Mouse (Mus musculus) kidney, adult 2 months (tissue): ENCODE measurements at regions not wholly inside any gene's neighbourhood (a gene's known extent, or its start where the extent isn't known, plus 50 kb on each side); places are given as distances from the start of the nearest gene placed in this dataset.

ENCODE experiments used
- DNase-seq: peaks from one replicate; pipeline ENCODE4 v3.0.0; 2021
- H3K27ac ChIP-seq: fragments of 200-500 bp; 2 replicates; pipeline ENCODE4 v1.5.1; 2012; ENCODE audit warnings: low read depth, low read length, control low read depth, inconsistent platforms; ENCODE audit not compliant: insufficient read depth
- H3K27me3 ChIP-seq: fragments of 200-500 bp; replicated peaks from 2 replicates; pipeline ENCODE4 v1.6.1; 2012; ENCODE audit warnings: mild to moderate bottlenecking, moderate library complexity, low read length, inconsistent platforms; ENCODE audit not compliant: control insufficient read depth, insufficient read depth
- H3K36me3 ChIP-seq: fragments of 200-500 bp; 2 replicates; pipeline ENCODE4 v1.6.1; 2012; ENCODE audit warnings: mild to moderate bottlenecking, moderate library complexity, low read length, inconsistent platforms; ENCODE audit not compliant: control insufficient read depth, insufficient read depth
- H3K4me1 ChIP-seq: fragments of 200-500 bp; 2 replicates; pipeline ENCODE4 v1.6.1; 2011; ENCODE audit warnings: low read length; ENCODE audit not compliant: control insufficient read depth, insufficient read depth
- H3K4me3 ChIP-seq: fragments of 200-500 bp; 2 replicates; pipeline ENCODE4 v1.5.1; 2011; ENCODE audit warnings: mild to moderate bottlenecking, low read depth, low read length, control low read depth; ENCODE audit not compliant: insufficient read depth
- CTCF ChIP-seq: fragments of 200-500 bp; conservative IDR thresholded peaks from 2 replicates; pipeline ENCODE4 v1.5.1; 2011; ENCODE audit warnings: low read depth, mild to moderate bottlenecking, control low read depth, low read length, moderate library complexity, mixed read lengths; ENCODE audit not compliant: insufficient read depth, insufficient read length
- POLR2A ChIP-seq: fragments of 200-500 bp; IDR thresholded peaks from one replicate; pipeline ENCODE4 v1.6.1; 2011; ENCODE audit warnings: low read depth, low read length, control low read depth
- WGBS: fragments of 180-500 bp; shearing (Covaris S2); methylation state at CpG from one replicate; pipeline ENCODE4 v1.1.7; 2018; 5-methylcytosine and 5-hydroxymethylcytosine counted together

GRCm38 (mm10) chr1:121243576-121243975 is 88.8 kb downstream of the Insig2 start:
- no peak for TF ChIP-seq POLR2A
- TF ChIP-seq CTCF: no peak
- no peaks in the 10 kb centered on the region for H3K27me3 ChIP-seq
- WGBS: 28% methylated on average over 6 of the region's 6 CpGs
- DNase-seq: no peak
- H3K27ac ChIP-seq: no peak overlapping the region
- no peaks in the 10 kb centered on the region for H3K36me3 ChIP-seq
- no peak overlapping the region for H3K4me3 ChIP-seq
- H3K4me1 ChIP-seq: no peaks in the 10 kb centered on the region

DNA sequence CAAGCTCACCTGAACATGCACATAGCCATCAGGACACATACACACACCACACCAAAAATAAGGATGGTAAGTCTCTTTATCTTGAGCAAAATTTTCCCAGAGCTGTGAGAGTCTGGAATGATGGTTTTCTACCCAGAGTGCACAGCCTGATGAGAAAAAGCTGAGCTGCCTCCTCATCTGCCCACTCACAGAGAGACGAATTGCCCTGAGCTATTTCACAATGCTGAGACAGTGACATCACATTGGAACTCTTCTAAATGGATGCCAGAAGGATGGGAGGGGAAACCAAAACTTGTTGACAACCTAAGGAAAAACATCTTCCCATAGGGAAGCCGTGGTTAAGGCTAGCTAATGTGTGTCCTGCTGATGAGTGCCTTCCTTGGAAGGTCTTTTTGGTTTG is 84.8 kb downstream of the Insig2 start:
- Histone ChIP-seq H3K36me3 (no peaks in the 10 kb centered on the region), H3K4me3 (no peak overlapping the region), H3K4me1 (no peaks in the 10 kb centered on the region), H3K27me3 (no peaks in the 10 kb centered on the region), H3K27ac (no peak overlapping the region)
- no peak for DNase-seq
- TF ChIP-seq CTCF (no peak), POLR2A (no peak)
- WGBS: 57% methylated on average over 2 of the region's 2 CpGs

- Histone ChIP-seq H3K27ac (no peak overlapping the region), H3K27me3 (no peaks in the 10 kb centered on the region), H3K36me3 (no peaks in the 10 kb centered on the region), H3K4me3 (no peak overlapping the region), H3K4me1 (no peaks in the 10 kb centered on the region)
- DNase-seq: peak; percentile 19
- 52% methylated on average over 1 of the region's 1 CpGs for WGBS
- TF ChIP-seq CTCF (no peak), POLR2A (no peak)
Observed at GRCm38 (mm10) chr1:121249081-121249480, 83.3 kb downstream of the Insig2 start.

DNA sequence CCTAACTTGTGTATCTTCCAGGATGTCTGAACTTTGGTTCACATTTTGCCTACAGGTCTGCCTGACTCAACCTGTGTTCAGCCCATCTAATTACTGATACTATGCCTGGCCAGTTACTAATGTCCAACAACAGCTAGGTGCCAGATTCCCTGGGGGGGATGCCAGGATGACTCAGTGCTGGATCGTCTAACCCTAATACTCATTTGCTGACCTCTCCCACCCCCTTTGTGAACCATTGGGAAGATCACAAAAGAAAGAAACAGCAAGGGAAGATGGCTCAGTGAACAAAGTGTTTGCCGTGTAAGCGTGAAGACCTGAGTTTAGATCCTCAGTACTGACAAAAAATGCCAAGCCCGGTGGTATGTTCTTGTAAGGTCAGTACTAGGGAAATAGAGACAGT is 81.7 kb downstream of the Insig2 start:
- 82% methylated on average over 4 of the region's 4 CpGs for WGBS
- no peak overlapping the region for H3K4me3 ChIP-seq

DNA sequence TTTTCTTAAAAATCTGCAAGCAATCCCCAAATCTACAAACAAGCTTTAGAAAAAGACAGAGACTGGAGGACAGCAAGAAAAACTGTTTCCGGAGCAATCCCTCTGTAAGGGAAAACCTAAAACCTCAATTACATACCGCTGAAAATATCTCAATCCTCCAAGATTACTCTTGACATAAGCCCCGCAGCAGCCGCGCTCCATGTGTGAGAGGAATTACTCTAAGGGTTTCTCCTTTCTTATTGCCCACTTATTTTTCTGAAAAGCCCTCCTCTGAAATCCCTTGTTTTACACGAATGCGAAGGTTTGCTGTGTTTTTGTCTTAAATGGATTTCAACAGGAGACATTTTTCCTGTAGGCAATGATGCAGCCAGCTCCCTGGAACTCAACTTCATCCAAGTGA is 80.3 kb downstream of the Insig2 start:
- 89% methylated on average over 7 of the region's 7 CpGs for WGBS
- TF ChIP-seq CTCF: no peak
- no peak for TF ChIP-seq POLR2A

More for the DNA sequence above, 81.7 kb downstream of the Insig2 start:
- Histone ChIP-seq H3K4me1 (no peaks in the 10 kb centered on the region), H3K27ac (no peak overlapping the region), H3K36me3 (no peaks in the 10 kb centered on the region), H3K27me3 (no peaks in the 10 kb centered on the region)
- no peak for TF ChIP-seq POLR2A
- no peak for DNase-seq

GRCm38 (mm10) chr1:121254196-121254595 is 78.2 kb downstream of the Insig2 start:
- no peak for DNase-seq
- Histone ChIP-seq H3K27ac (no peak overlapping the region), H3K36me3 (no peaks in the 10 kb centered on the region), H3K4me1 (no peaks in the 10 kb centered on the region), H3K27me3 (no peaks in the 10 kb centered on the region), H3K4me3 (no peak overlapping the region)
- WGBS: 45% methylated on average over 9 of the region's 9 CpGs
- TF ChIP-seq CTCF: no peak
- TF ChIP-seq POLR2A: no peak

More for the DNA sequence above, 80.3 kb downstream of the Insig2 start:
- no peak overlapping the region for H3K27ac ChIP-seq
- H3K36me3 ChIP-seq: no peaks in the 10 kb centered on the region
- no peak overlapping the region for H3K4me3 ChIP-seq
- DNase-seq: no peak
- no peaks in the 10 kb centered on the region for H3K27me3 ChIP-seq
- H3K4me1 ChIP-seq: no peaks in the 10 kb centered on the region
